Mouse (Mus musculus): ENCODE measurements around the gene Gm28036. TPM values are rescaled to one million over a fixed set of nuclear protein-coding genes. Genes with fewer than 3 reads are reported as not detected.

Gm28036 gene
- polyA plus RNA-seq, 1 experiment from 2014 or later = 16.2 TPM

- no peaks in the 10 kb centered on the region for H3K27me3 ChIP-seq (replicated peaks; ENCODE audit: control insufficient read depth, insufficient read depth, low read length)
- ATAC-seq = no peak
- 80% methylated on average over 5 of the region's 5 CpGs for WGBS
Observed at GRCm38 (mm10) chr2:156091926-156092325, 35.0 kb downstream of the Gm28036 start.

GRCm38 (mm10) chr2:156089799-156090198 lies 37.1 kb downstream of the Gm28036 start:
- Histone ChIP-seq H3K9me3 (replicated peaks; ENCODE audit: control insufficient read depth, low read length) (no peaks in the 10 kb centered on the region), H3K36me3 (ENCODE audit: control insufficient read depth, insufficient read depth, low read length) (peaks cover 12% of the 10 kb centered on the region), H3K4me1 (ENCODE audit: control insufficient read depth, insufficient read depth, low read length) (no peaks in the 10 kb centered on the region; the same call in 1 of the 2 replicates), H3K27me3 (replicated peaks; ENCODE audit: control insufficient read depth, insufficient read depth, low read length) (no peaks in the 10 kb centered on the region), H3K4me2 (ENCODE audit: low read length) (no peak overlapping the region), H3K4me3 (ENCODE audit: low read depth, low read length) (no peak overlapping the region), H3K27ac (ENCODE audit: low read depth, low read length) (no peak overlapping the region), H3K9ac (ENCODE audit: low read length) (no peak overlapping the region)
- ATAC-seq (peak; percentile 15; the same call in 1 of the 2 replicates), DNase-seq (ENCODE audit: low spot score) (peak; percentile 48)
- 31% methylated on average over 1 of the region's 1 CpGs for WGBS

More at GRCm38 (mm10) chr2:156091926-156092325, 35.0 kb downstream of the Gm28036 start:
- no peak overlapping the region for H3K9ac ChIP-seq (ENCODE audit: low read length)
- H3K4me2 ChIP-seq (ENCODE audit: low read length) = no peak overlapping the region
- no peaks in the 10 kb centered on the region; the same call in 1 of the 2 replicates for H3K4me1 ChIP-seq (ENCODE audit: control insufficient read depth, insufficient read depth, low read length)
- H3K4me3 ChIP-seq (ENCODE audit: low read depth, low read length) = no peak overlapping the region
- H3K9me3 ChIP-seq (replicated peaks; ENCODE audit: control insufficient read depth, low read length) = no peaks in the 10 kb centered on the region
- H3K36me3 ChIP-seq (ENCODE audit: control insufficient read depth, insufficient read depth, low read length) = peaks cover 32% of the 10 kb centered on the region
- H3K27ac ChIP-seq (ENCODE audit: low read depth, low read length) = no peak overlapping the region
- no peak for DNase-seq (ENCODE audit: low spot score)

GRCm38 (mm10) chr2:156087391-156088110 lies 39.3 kb downstream of the Gm28036 start:
- H3K27ac ChIP-seq (ENCODE audit: low read depth, low read length) = no peak overlapping the region
- no peaks in the 10 kb centered on the region for H3K9me3 ChIP-seq (replicated peaks; ENCODE audit: control insufficient read depth, low read length)
- H3K4me2 ChIP-seq (ENCODE audit: low read length) = no peak overlapping the region
- H3K36me3 ChIP-seq (ENCODE audit: control insufficient read depth, insufficient read depth, low read length) = peaks cover 6% of the 10 kb centered on the region
- DNase-seq (ENCODE audit: low spot score) (no peak), ATAC-seq (no peak)
- no peak overlapping the region for H3K4me3 ChIP-seq (ENCODE audit: low read depth, low read length)
- no peaks in the 10 kb centered on the region; the same call in 1 of the 2 replicates for H3K4me1 ChIP-seq (ENCODE audit: control insufficient read depth, insufficient read depth, low read length)
- H3K9ac ChIP-seq (ENCODE audit: low read length) = no peak overlapping the region
- WGBS = 90% methylated on average over 7 of the region's 7 CpGs
- H3K27me3 ChIP-seq (replicated peaks; ENCODE audit: control insufficient read depth, insufficient read depth, low read length) = no peaks in the 10 kb centered on the region

DNA sequence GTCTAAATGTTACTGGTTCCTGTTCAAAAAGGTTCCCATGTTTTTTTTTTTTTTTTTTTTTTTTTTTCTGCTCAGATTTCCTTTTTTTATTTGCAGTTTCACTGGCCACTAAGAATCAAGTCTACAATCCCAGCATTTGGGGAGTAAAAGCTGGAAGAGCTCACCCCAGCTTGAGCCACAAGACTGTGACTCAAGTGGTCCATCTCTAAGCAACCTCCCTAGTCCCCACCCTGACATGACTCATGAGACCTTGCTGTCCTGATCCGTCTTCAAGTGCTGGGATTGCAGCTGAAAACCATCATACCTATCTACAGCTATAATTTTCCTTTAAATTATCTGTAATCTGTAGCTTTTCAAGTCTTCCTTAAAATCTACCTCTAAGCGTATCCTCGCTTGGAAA lies 42.4 kb downstream of the Gm28036 start:
- no peaks in the 10 kb centered on the region for H3K27me3 ChIP-seq (replicated peaks; ENCODE audit: control insufficient read depth, insufficient read depth, low read length)
- ATAC-seq (no peak), DNase-seq (ENCODE audit: low spot score) (no peak)
- H3K4me2 ChIP-seq (ENCODE audit: low read length) = no peak overlapping the region
- no peak overlapping the region for H3K27ac ChIP-seq (ENCODE audit: low read depth, low read length)
- no peaks in the 10 kb centered on the region for H3K9me3 ChIP-seq (replicated peaks; ENCODE audit: control insufficient read depth, low read length)
- H3K4me1 ChIP-seq (ENCODE audit: control insufficient read depth, insufficient read depth, low read length) = no peaks in the 10 kb centered on the region
- peaks cover 1% of the 10 kb centered on the region for H3K36me3 ChIP-seq (ENCODE audit: control insufficient read depth, insufficient read depth, low read length)
- no peak overlapping the region for H3K9ac ChIP-seq (ENCODE audit: low read length)
- 94% methylated on average over 3 of the region's 3 CpGs for WGBS
- no peak overlapping the region for H3K4me3 ChIP-seq (ENCODE audit: low read depth, low read length)

DNA sequence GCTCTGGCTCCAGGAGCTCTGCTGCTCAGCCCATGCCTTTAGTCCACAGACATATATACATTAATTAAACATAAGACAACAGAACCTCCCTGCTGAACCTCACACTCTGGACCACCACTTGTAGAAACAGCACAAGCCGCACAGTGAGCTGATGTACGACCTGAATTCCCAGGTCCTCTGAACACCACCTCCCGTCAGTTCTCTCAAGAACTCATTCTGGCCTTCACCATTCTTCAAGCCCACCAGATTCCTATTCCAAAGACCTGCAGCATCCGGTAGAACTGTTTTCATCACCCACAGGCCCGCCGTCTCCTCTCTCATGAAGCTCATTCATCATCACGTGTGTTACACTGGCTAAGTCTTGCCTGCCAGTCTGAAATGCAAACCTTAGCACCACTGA lies 46.5 kb downstream of the Gm28036 start:
- Histone ChIP-seq H3K27me3 (replicated peaks; ENCODE audit: control insufficient read depth, insufficient read depth, low read length) (no peaks in the 10 kb centered on the region), H3K4me3 (ENCODE audit: low read depth, low read length) (no peak overlapping the region), H3K4me1 (ENCODE audit: control insufficient read depth, insufficient read depth, low read length) (no peaks in the 10 kb centered on the region), H3K9ac (ENCODE audit: low read length) (no peak overlapping the region), H3K4me2 (ENCODE audit: low read length) (no peak overlapping the region), H3K36me3 (ENCODE audit: control insufficient read depth, insufficient read depth, low read length) (peaks cover 39% of the 10 kb centered on the region), H3K27ac (ENCODE audit: low read depth, low read length) (no peak overlapping the region), H3K9me3 (replicated peaks; ENCODE audit: control insufficient read depth, low read length) (no peaks in the 10 kb centered on the region)
- WGBS = 89% methylated on average over 7 of the region's 7 CpGs
- no peak for DNase-seq (ENCODE audit: low spot score)
- ATAC-seq = no peak

GRCm38 (mm10) chr2:156079674-156080073 lies 47.2 kb downstream of the Gm28036 start:
- no peak overlapping the region for H3K27ac ChIP-seq (ENCODE audit: low read depth, low read length)
- no peaks in the 10 kb centered on the region for H3K27me3 ChIP-seq (replicated peaks; ENCODE audit: control insufficient read depth, insufficient read depth, low read length)
- DNase-seq (ENCODE audit: low spot score) = no peak
- no peak overlapping the region for H3K4me3 ChIP-seq (ENCODE audit: low read depth, low read length)
- peaks cover 46% of the 10 kb centered on the region for H3K36me3 ChIP-seq (ENCODE audit: control insufficient read depth, insufficient read depth, low read length)
- no peak overlapping the region for H3K9ac ChIP-seq (ENCODE audit: low read length)
- 52% methylated on average over 4 of the region's 4 CpGs for WGBS
- H3K4me1 ChIP-seq (ENCODE audit: control insufficient read depth, insufficient read depth, low read length) = no peaks in the 10 kb centered on the region
- ATAC-seq = no peak
- no peaks in the 10 kb centered on the region for H3K9me3 ChIP-seq (replicated peaks; ENCODE audit: control insufficient read depth, low read length)
- H3K4me2 ChIP-seq (ENCODE audit: low read length) = no peak overlapping the region

GRCm38 (mm10) chr2:156079183-156079560 lies 47.7 kb downstream of the Gm28036 start:
- Histone ChIP-seq H3K4me2 (ENCODE audit: low read length) (no peak overlapping the region), H3K36me3 (ENCODE audit: control insufficient read depth, insufficient read depth, low read length) (peaks cover 51% of the 10 kb centered on the region), H3K9me3 (replicated peaks; ENCODE audit: control insufficient read depth, low read length) (no peaks in the 10 kb centered on the region), H3K4me1 (ENCODE audit: control insufficient read depth, insufficient read depth, low read length) (no peaks in the 10 kb centered on the region), H3K27ac (ENCODE audit: low read depth, low read length) (no peak overlapping the region), H3K27me3 (replicated peaks; ENCODE audit: control insufficient read depth, insufficient read depth, low read length) (no peaks in the 10 kb centered on the region), H3K4me3 (ENCODE audit: low read depth, low read length) (no peak overlapping the region), H3K9ac (ENCODE audit: low read length) (no peak overlapping the region)
- WGBS = 91% methylated on average over 8 of the region's 8 CpGs
- ATAC-seq = no peak
- no peak for DNase-seq (ENCODE audit: low spot score)

DNA sequence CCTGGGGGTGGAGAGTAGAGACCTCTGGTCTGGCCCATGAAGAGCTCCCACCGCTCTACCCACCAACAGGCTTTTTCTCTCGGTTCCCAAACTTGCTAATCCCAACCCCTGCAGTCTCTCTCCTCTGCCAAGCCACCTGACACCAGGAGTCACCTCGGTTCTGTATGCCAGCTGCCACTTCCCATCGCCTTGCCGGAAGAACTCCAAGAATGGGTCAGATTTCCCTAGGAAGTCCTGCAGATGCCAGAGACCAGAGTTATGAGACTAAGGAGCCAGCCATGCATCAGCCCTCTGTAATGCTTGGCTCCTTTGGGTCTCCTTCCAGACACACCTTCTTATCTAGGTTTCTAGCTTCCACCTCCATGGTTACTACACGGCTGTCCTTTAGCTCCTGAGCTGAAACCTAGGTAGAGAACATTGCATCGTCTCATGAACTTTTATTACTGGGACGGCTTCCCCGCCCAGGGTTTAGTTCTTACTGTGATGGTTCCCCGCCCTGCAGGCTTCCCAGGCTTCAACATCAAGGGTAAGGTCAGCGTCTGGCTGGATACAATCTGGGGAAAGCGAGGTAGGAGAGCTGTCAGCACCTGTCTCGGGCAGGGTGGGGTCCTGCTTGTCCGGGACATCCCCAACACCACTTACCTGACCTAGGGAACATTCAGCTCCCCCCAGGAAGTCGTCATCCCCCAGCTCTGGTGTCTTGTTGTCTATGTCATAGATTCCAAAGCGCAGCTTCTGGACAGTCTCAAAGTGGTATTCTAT lies 48.3 kb downstream of the Gm28036 start:
- H3K9me3 ChIP-seq (replicated peaks; ENCODE audit: control insufficient read depth, low read length) = no peaks in the 10 kb centered on the region
- H3K4me2 ChIP-seq (ENCODE audit: low read length) = no peak overlapping the region
- DNase-seq (ENCODE audit: low spot score) = no peak
- no peaks in the 10 kb centered on the region for H3K4me1 ChIP-seq (ENCODE audit: control insufficient read depth, insufficient read depth, low read length)
- H3K27ac ChIP-seq (ENCODE audit: low read depth, low read length) = no peak overlapping the region
- 90% methylated on average over 16 of the region's 16 CpGs for WGBS
- H3K9ac ChIP-seq (ENCODE audit: low read length) = no peak overlapping the region
- no peaks in the 10 kb centered on the region for H3K27me3 ChIP-seq (replicated peaks; ENCODE audit: control insufficient read depth, insufficient read depth, low read length)
- no peak overlapping the region for H3K4me3 ChIP-seq (ENCODE audit: low read depth, low read length)
- peaks cover 57% of the 10 kb centered on the region for H3K36me3 ChIP-seq (ENCODE audit: control insufficient read depth, insufficient read depth, low read length)
- ATAC-seq = no peak

GRCm38 (mm10) chr2:156077461-156077860 lies 49.4 kb downstream of the Gm28036 start:
- Histone ChIP-seq H3K27me3 (replicated peaks; ENCODE audit: control insufficient read depth, insufficient read depth, low read length) (no peaks in the 10 kb centered on the region), H3K36me3 (ENCODE audit: control insufficient read depth, insufficient read depth, low read length) (peaks cover 68% of the 10 kb centered on the region), H3K9me3 (replicated peaks; ENCODE audit: control insufficient read depth, low read length) (no peaks in the 10 kb centered on the region), H3K4me3 (ENCODE audit: low read depth, low read length) (no peak overlapping the region), H3K27ac (ENCODE audit: low read depth, low read length) (no peak overlapping the region), H3K4me1 (ENCODE audit: control insufficient read depth, insufficient read depth, low read length) (no peaks in the 10 kb centered on the region), H3K4me2 (ENCODE audit: low read length) (no peak overlapping the region), H3K9ac (ENCODE audit: low read length) (no peak overlapping the region)
- WGBS = 93% methylated on average over 7 of the region's 7 CpGs
- ATAC-seq = no peak
- no peak for DNase-seq (ENCODE audit: low spot score)
